Mouse (Mus musculus) stomach, postnatal 0 days (tissue): ENCODE data around the gene 5730596B20Rik. TPM values are rescaled to one million over a fixed set of nuclear protein-coding genes. Genes with fewer than 3 reads are reported as not detected.
A peak's percentile ranks its signal among the peaks of the same experiment; 100 is the strongest.

Source experiments
- ATAC-seq: fragments of 200-750 bp; cut with Nextera tagmentation; 2 replicates; pipeline ENCODE4 v1.8.0; 2017; ENCODE audit not compliant: low FRiP score, low TSS enrichment
- DNase-seq: peaks from one replicate; pipeline ENCODE4 v3.0.0-alpha.2; 2016; ENCODE audit warnings: low spot score
- H3K27ac ChIP-seq: fragments of 300-500 bp; sonication (generic); replicated peaks from 2 replicates; pipeline ENCODE4 v1.5.1; 2014; ENCODE audit warnings: mild to moderate bottlenecking, control low read depth
- H3K27me3 ChIP-seq: fragments of 300-500 bp; sonication (generic); 2 replicates; pipeline ENCODE4 v1.6.1; 2014; ENCODE audit warnings: low read length; ENCODE audit not compliant: control insufficient read depth, insufficient read depth
- H3K36me3 ChIP-seq: fragments of 300-500 bp; sonication (generic); 2 replicates; pipeline ENCODE4 v1.6.1; 2014; ENCODE audit warnings: low read length, mixed read lengths; ENCODE audit not compliant: control insufficient read depth, insufficient read depth
- H3K4me1 ChIP-seq: fragments of 300-500 bp; sonication (generic); replicated peaks from 2 replicates; pipeline ENCODE4 v1.6.1; 2014; ENCODE audit warnings: antibody characterized with exemption; ENCODE audit not compliant: control insufficient read depth, insufficient read depth
- H3K4me2 ChIP-seq: fragments of 300-500 bp; sonication (generic); replicated peaks from 2 replicates; pipeline ENCODE4 v1.6.1; 2014; ENCODE audit warnings: low read depth, mild to moderate bottlenecking, control low read depth, moderate library complexity
- H3K4me3 ChIP-seq: fragments of 300-500 bp; sonication (generic); 2 replicates; pipeline ENCODE4 v1.5.1; 2014; ENCODE audit warnings: low read depth, low read length, control low read depth
- H3K9ac ChIP-seq: fragments of 300-500 bp; sonication (generic); 2 replicates; pipeline ENCODE4 v1.6.1; 2014; ENCODE audit warnings: mild to moderate bottlenecking, low read length, control low read depth, mixed read lengths
- H3K9me3 ChIP-seq: fragments of 300-500 bp; sonication (generic); 2 replicates; pipeline ENCODE4 v1.6.1; 2016; ENCODE audit warnings: low read length; ENCODE audit not compliant: control insufficient read depth
- CTCF ChIP-seq: IDR thresholded peaks from 2 replicates; pipeline ENCODE4 v1.5.1; 2016; ENCODE audit warnings: antibody characterized with exemption, low read depth, mild to moderate bottlenecking, moderate library complexity
- EP300 ChIP-seq: optimal IDR thresholded peaks from 2 replicates; pipeline ENCODE3; 2016; ENCODE audit warnings: antibody characterized with exemption
- WGBS: fragments of 180-500 bp; shearing (Covaris S2); extraction: QIAGEN DNeasy Blood & Tissue Kit; methylation state at CpG from one replicate; pipeline ENCODE4 v1.1.7; 2014; 5-methylcytosine and 5-hydroxymethylcytosine counted together
- polyA plus RNA-seq: library from polyadenylated mRNA; unstranded; fragments of >200 nt; fragmentation: Nextera tagmentation; extraction: Ambion mirVana; gene quantifications from 2 replicates; pipeline ENCODE4 v1.2.1, GENCODE M21; 2015

Gene 5730596B20Rik
- polyA plus RNA-seq, 1 experiment from 2014 or later, result 0.90 TPM

- peak; percentile 37 for DNase-seq
- no peaks in the 10 kb centered on the region for H3K9me3 ChIP-seq
- H3K27me3 ChIP-seq, result peaks cover 2% of the 10 kb centered on the region; the same call in 1 of the 2 replicates
- no peak overlapping the region for H3K4me3 ChIP-seq
- H3K27ac ChIP-seq, result peak overlapping the region; percentile 97
- peaks cover 3% of the 10 kb centered on the region; the same call in 1 of the 2 replicates for H3K4me1 ChIP-seq
- TF ChIP-seq EP300 (no peak), CTCF (no peak)
- no peak overlapping the region for H3K9ac ChIP-seq
- WGBS, result 31% methylated on average over 5 of the region's 5 CpGs
- ATAC-seq, result peak; percentile 35; the same call in 1 of the 2 replicates
- H3K4me2 ChIP-seq, result peak overlapping the region; percentile 74
- H3K36me3 ChIP-seq, result no peaks in the 10 kb centered on the region
Measured at GRCm38 (mm10) chr6:52189172-52189591, 11.9 kb downstream of the 5730596B20Rik start.

- Histone ChIP-seq H3K36me3 (no peaks in the 10 kb centered on the region), H3K4me2 (peak overlapping the region; percentile 74), H3K27ac (peak overlapping the region; percentile 97), H3K4me3 (peak overlapping the region; percentile 64), H3K27me3 (peaks cover 2% of the 10 kb centered on the region; the same call in 1 of the 2 replicates), H3K9me3 (no peaks in the 10 kb centered on the region), H3K4me1 (peaks cover 3% of the 10 kb centered on the region; the same call in 1 of the 2 replicates), H3K9ac (peak overlapping the region; percentile 90)
- ATAC-seq, result no peak
- WGBS, result 22% methylated on average over 8 of the region's 8 CpGs
- DNase-seq, result no peak
- TF ChIP-seq CTCF (no peak), EP300 (no peak)
Measured at GRCm38 (mm10) chr6:52189909-52190308, 12.6 kb downstream of the 5730596B20Rik start.

- Histone ChIP-seq H3K4me2 (peak overlapping the region; percentile 74), H3K9ac (peak overlapping the region; percentile 90), H3K4me3 (peak overlapping the region; percentile 64), H3K27me3 (peaks cover 2% of the 10 kb centered on the region; the same call in 1 of the 2 replicates), H3K27ac (peak overlapping the region; percentile 97), H3K36me3 (no peaks in the 10 kb centered on the region), H3K4me1 (0 out of 2 replicates have a peak, but pooled peaks cover 3% of the 10 kb centered on the region), H3K9me3 (no peaks in the 10 kb centered on the region)
- DNase-seq, result peak; percentile 35
- TF ChIP-seq CTCF (peak; percentile 20; the same call in 1 of the 2 replicates), EP300 (no peak)
- WGBS, result 10% methylated on average over 23 of the region's 23 CpGs
- ATAC-seq, result no peak
Measured at GRCm38 (mm10) chr6:52190410-52190809, 13.1 kb downstream of the 5730596B20Rik start.

- Histone ChIP-seq H3K27me3 (peaks cover 2% of the 10 kb centered on the region; the same call in 1 of the 2 replicates), H3K27ac (peak within 1 kb of the TSS; percentile 97), H3K9me3 (no peaks in the 10 kb centered on the region), H3K4me1 (0 out of 2 replicates have a peak, but pooled peaks cover 3% of the 10 kb centered on the region), H3K4me2 (peak within 1 kb of the TSS; percentile 88), H3K9ac (peak within 1 kb of the TSS; percentile 90), H3K36me3 (no peaks in the 10 kb centered on the region), H3K4me3 (peak within 1 kb of the TSS; percentile 64)
- DNase-seq (no peak), ATAC-seq (no peak)
- 1% methylated on average over 60 of the region's 102 CpGs for WGBS
- 0 out of 2 replicates have a peak, but pooled peaks have one; percentile 2 for TF ChIP-seq CTCF
- no peak for TF ChIP-seq EP300
Measured at GRCm38 (mm10) chr6:52190906-52191810, 13.9 kb downstream of the 5730596B20Rik start, which contains the start of gene Hoxa4. Gene Hoxa4 (minus strand): TSS chr6:52191753.

GRCm38 (mm10) chr6:52191860-52192550 is 14.7 kb downstream of the 5730596B20Rik start:
- peak; percentile 84 for ATAC-seq
- H3K4me1 ChIP-seq, result 0 out of 2 replicates have a peak, but pooled peaks cover 3% of the 10 kb centered on the region
- H3K4me2 ChIP-seq, result peak overlapping the region; percentile 88
- WGBS, result under 1% methylated on average over 38 of the region's 55 CpGs
- no peaks in the 10 kb centered on the region for H3K36me3 ChIP-seq
- H3K9me3 ChIP-seq, result no peaks in the 10 kb centered on the region
- DNase-seq, result peak; percentile 81
- H3K27ac ChIP-seq, result peak overlapping the region; percentile 88
- H3K4me3 ChIP-seq, result peak overlapping the region; percentile 64
- H3K27me3 ChIP-seq, result no peaks in the 10 kb centered on the region; the same call in 1 of the 2 replicates
- TF ChIP-seq CTCF, result no peak
- no peak for TF ChIP-seq EP300
- H3K9ac ChIP-seq, result peak overlapping the region; percentile 71
